Comparison of ENCODE assay signal across 7 mouse cellular contexts in genomic region chr6:35379890-35380289, GRCm38 (mm10). TPM values are rescaled to one million over a fixed set of nuclear protein-coding genes. Genes with fewer than 3 reads are reported as not detected.
A peak's percentile ranks its signal among the peaks of the same experiment; 100 is the strongest.
DNase-seq lines count a peak whose midpoint lies in the region; ATAC-seq and TF ChIP-seq lines count a peak whose summit lies in the region.

No protein-coding gene starts in this region.

- WGBS in intestine, embryonic 14.5 days = 17% methylated on average over 8 of the region's 8 CpGs
- WGBS in small intestine, adult 2 months = 13% methylated on average over 8 of the region's 8 CpGs

- intact Hi-C loops in left cerebral cortex, postnatal 10 days (cut with DNase I) = loop anchor here (10.0 kb wide), 5 partner anchors 125 to 1665 kb away; no protein-coding TSS in a partner anchor

- no peaks in the 10 kb centered on the region for H3K27me3 ChIP-seq in intestine, embryonic 14.5 days (replicated peaks; ENCODE audit: control insufficient read depth, insufficient read depth, low read length)
- no peaks in the 10 kb centered on the region for H3K27me3 ChIP-seq in small intestine, adult 2 months (ENCODE audit: control insufficient read depth, insufficient read depth, low read length)

- TF ChIP-seq CTCF in small intestine, adult 2 months (IDR thresholded peaks at IDR 0.05; ENCODE audit: extremely low read depth, insufficient read length, insufficient replicate concordance, low read depth, low read length) = peak; percentile 100

- no peak overlapping the region; the same call in 1 of the 2 replicates for H3K4me2 ChIP-seq in intestine, embryonic 14.5 days (ENCODE audit: low read length)

- peak; percentile 66 for DNase-seq in adrenal gland, adult 8-10 months
- DNase-seq in embryo, embryonic 11 days = peak; percentile 78
- peak; percentile 70 for DNase-seq in gastrocnemius, postnatal 25 days
- peak; percentile 84 for DNase-seq in intestine, embryonic 14.5 days (ENCODE audit: low spot score)
- DNase-seq in left cerebral cortex, postnatal 10 days (ENCODE audit: extremely low spot score in 1 of 2, low spot score in 2 of 2) = peak; percentile 34 to 86

- H3K4me3 ChIP-seq in intestine, embryonic 14.5 days (ENCODE audit: low read depth, low read length) = no peak overlapping the region
- H3K4me3 ChIP-seq in small intestine, adult 2 months (ENCODE audit: low read depth, low read length) = peak overlapping the region; percentile 7; the same call in 1 of the 2 replicates

- H3K27ac ChIP-seq in intestine, embryonic 14.5 days (ENCODE audit: low read depth) = no peak overlapping the region
- H3K27ac ChIP-seq in small intestine, adult 2 months (ENCODE audit: insufficient read depth, low read depth, low read length) = no peak overlapping the region

- peaks cover 4% of the 10 kb centered on the region; the same call in 1 of the 2 replicates for H3K4me1 ChIP-seq in intestine, embryonic 14.5 days (replicated peaks; ENCODE audit: control insufficient read depth, insufficient read depth, low read length)
- H3K4me1 ChIP-seq in small intestine, adult 2 months (ENCODE audit: control insufficient read depth, insufficient read depth, insufficient read length, low read length) = no peaks in the 10 kb centered on the region

- no peak for TF ChIP-seq POLR2A in small intestine, adult 2 months (IDR thresholded peaks at IDR 0.05; ENCODE audit: low read depth, low read length)

- no peak overlapping the region for H3K9ac ChIP-seq in intestine, embryonic 14.5 days (ENCODE audit: low read length)

- no peaks in the 10 kb centered on the region for H3K9me3 ChIP-seq in intestine, embryonic 14.5 days (ENCODE audit: control insufficient read depth, low read length)

- no peaks in the 10 kb centered on the region for H3K36me3 ChIP-seq in intestine, embryonic 14.5 days (ENCODE audit: control insufficient read depth, insufficient read depth, low read length)
- H3K36me3 ChIP-seq in small intestine, adult 2 months (ENCODE audit: control insufficient read depth, insufficient read depth, low read length) = no peaks in the 10 kb centered on the region

- peak; percentile 45; the same call in 1 of the 2 replicates for ATAC-seq in intestine, embryonic 14.5 days (replicated peaks; ENCODE audit: low FRiP score, low TSS enrichment, low read depth)
- peak; percentile 97 for ATAC-seq in megakaryocyte-erythroid progenitor cell, adult 5-6 weeks (replicated peaks; ENCODE audit: low FRiP score, low TSS enrichment, poor library complexity, severe bottlenecking)

RNA-seq across cellular contexts. Expression of gene Fam180a, which starts 53.9 kb away (rescaled TPM):
- 1 to 10 TPM; 1.6 to 3.4 (median 2.8) TPM for total RNA-seq in adrenal gland, adult 8-10 months (2022)
- total RNA-seq in gastrocnemius, postnatal 25 days (2021) = under 1 TPM; 0.32 to 0.56 TPM
- 2.1 and 2.2 TPM in 2 replicates for polyA plus RNA-seq in intestine, embryonic 14.5 days (2014; fragmentation: Nextera tagmentation; extraction: Ambion mirVana)
- total RNA-seq in left cerebral cortex, postnatal 10 days (2021) = 1 to 10 TPM; 4.9 to 6.4 TPM
- not detected in 2 replicates for total RNA-seq in megakaryocyte-erythroid progenitor cell, adult 5-6 weeks (2014; fragmentation: Nextera tagmentation)
- total RNA-seq in megakaryocyte-erythroid progenitor cell, adult 5-6 weeks (2017) = not detected in 2 replicates
- 0.17 and 0.24 TPM in 2 replicates for polyA plus RNA-seq in small intestine, adult 2 months (2012; rRNA removed)
